Mouse (Mus musculus): ENCODE data around the gene Ap3s2.

Ap3s2 gene

DNA sequence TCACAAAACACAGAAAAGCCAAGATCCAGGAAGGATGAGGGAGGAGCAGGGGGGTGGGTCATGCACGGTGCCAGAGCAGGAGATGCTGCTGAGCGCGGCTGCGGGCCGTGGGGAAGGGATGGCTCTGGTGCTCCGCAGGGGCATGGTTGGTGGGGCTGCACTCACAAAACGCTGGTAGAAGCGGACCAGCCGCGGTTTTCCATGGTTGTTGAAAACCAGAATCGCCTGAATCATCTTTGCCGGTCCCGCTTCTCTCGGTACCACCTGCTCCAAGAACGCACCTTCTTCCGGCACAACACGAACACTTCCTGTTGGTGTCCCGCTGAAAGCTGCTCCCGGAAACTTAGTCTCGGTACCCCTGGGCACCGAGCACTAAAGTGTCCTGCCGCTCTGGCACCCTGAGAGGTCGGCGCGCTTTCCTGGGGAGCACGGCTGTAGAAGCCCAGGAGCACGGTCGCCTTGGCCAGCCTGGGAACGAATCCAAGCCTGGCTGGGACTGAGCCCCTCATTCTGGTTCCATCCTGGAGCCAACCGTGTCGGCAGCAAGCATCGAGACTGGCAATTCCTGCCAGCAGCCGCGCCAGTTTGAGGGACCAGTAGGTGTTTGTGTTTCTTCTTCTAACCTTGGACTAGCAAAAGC is at the start of gene Ap3s2:
Ap3s2 (minus strand) TSS at position 306 of the 640 bp plus-strand sequence.
- peak; percentile 91 for DNase-seq

DNA sequence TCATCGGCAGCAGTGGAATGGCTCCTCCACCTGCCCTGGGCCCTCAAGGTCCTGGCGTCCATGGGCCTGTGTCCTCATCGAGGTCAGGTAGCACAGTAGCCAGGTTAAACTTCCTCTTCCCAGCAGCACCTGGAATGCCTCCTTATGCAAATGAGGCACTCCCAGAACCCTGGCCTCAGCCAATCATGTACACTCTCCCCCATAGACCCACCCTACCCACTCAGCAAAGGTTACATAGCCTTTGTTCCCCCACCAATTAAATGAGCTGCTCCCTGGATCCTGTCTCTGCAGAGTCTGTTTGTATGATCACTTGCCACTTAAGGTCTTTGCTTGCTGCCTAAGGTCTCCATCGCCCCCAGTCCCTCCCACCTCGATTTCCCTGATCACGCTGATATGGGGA is 47.9 kb upstream of the Ap3s2 start:
- DNase-seq, result no peak

DNA sequence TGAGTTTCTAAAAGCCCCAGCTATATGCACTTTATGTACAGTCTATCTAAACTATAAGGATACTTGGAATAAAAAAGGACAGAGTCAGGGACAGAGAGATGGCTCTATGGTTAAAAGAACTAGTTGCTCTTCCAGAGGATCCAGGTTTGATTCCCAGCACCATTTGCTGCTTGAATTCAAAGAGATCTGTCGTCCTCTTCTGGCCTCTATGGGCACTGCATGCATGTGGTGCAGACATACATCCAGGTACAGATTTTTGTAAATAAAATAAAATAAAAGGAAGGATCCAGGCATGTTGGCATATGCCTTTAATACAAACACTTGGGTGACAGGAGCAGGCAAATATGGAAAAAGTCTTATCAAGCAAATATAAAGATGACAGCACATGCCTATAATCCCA is 41.2 kb upstream of the Ap3s2 start:
- DNase-seq, result no peak

DNA sequence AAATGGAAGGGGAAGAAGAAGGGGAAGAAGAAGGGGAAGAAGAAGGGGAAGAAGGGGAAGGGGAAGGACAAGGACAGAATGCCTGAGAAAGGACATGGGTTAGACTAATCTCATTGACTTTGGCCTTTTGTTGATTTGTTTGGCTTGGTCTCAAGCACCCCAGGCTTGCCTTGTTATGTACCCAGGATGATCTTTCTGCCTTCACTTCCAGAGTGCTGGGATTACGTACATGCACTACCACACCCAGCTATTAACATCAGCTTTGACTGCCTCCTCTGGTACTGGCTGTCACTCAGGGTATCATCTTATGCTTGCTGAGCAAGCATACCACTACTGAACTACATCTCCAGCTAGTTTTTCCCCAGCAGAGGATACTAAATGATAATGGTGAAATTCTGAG is 35.7 kb upstream of the Ap3s2 start:
- no peak for DNase-seq

DNA sequence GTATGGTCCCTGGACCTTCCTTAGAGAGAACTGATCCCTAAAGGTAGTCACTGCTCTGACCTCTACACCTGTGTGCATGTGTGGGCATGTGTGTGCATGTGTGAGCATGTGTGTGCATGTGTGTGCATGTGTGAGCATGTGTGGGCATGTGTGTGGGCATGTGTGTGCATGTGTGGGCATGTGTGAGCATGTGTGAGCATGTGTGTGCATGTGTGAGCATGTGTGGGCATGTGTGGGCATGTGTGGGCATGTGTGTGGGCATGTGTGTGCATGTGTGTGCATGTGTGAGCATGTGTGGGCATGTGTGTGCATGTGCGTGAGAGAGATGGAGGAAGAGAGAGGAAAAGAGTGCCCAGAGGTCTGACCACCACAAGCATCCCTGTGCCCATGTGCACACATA is 34.4 kb upstream of the Ap3s2 start:
- DNase-seq, result no peak

DNA sequence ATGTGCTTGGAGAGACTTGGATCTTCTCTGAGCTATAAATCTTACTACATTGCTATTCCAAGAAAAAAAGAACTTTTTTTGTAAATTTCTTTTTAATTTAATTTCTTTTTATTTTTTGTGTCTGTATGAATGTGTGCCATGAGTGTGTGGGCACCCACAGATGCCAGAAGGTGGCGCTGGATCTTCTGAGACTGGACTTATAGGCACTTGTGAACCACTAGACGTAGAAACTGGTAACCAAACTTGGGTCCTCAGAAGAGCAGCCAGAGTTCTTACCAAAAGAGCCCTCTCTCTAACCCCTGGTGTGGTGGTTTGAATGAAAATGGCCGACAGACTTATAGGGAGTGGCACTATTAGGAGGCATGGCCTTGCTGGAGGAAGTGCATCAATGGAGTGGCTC is 30.6 kb upstream of the Ap3s2 start:
- no peak for DNase-seq

DNA sequence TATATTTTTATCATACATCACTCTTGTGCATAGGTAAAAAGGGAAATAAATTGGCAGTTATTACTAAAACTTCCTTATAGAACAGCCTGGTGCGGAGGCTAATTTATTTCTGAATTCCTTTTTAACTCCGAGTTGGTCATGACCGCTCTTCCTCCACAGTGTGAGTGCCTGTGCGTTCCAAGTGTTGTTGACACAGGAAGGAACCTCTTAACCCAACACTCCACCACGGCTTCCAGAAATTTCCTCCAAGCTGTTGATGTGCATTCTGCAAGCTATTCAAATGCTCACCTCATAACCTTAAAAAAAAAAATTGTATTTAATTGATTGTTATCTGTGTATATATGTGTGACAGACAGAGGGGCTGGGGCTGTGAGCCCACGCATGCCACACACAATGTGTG is 29.8 kb upstream of the Ap3s2 start:
- no peak for DNase-seq

DNA sequence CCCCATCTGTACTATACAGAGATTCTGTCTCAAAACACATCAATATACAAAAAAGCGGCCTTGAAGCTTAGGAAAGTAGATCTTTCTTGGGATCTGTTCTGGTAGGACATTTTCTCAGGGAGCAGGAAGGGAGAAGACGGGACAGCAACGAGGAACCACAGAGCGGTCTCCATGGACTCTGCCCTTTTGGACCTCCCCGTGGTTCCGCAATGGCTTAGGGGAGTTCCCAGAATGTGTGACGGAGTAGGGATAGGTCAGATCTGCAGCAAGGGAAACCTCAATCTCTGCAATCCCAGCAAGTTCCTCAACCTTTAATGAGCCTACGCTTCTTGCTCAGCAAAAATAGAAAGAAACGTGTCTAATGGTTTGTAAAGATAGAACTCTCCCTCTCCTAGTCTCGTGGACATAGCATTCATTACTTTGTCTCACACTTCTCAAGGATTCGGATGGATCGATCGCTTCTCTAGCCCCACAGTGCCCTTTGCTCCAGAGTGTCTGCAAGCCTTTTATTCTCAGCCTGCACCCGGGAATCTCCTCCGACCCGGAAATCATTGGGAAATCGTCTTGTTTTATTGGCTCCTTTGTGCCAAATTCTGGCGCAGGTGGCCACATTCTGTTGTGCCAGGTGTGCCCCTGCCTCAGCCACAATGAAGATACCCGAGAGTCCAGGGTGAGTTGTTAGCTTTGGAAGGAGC is 15.2 kb upstream of the Ap3s2 start:
- DNase-seq, result peak; percentile 43

DNA sequence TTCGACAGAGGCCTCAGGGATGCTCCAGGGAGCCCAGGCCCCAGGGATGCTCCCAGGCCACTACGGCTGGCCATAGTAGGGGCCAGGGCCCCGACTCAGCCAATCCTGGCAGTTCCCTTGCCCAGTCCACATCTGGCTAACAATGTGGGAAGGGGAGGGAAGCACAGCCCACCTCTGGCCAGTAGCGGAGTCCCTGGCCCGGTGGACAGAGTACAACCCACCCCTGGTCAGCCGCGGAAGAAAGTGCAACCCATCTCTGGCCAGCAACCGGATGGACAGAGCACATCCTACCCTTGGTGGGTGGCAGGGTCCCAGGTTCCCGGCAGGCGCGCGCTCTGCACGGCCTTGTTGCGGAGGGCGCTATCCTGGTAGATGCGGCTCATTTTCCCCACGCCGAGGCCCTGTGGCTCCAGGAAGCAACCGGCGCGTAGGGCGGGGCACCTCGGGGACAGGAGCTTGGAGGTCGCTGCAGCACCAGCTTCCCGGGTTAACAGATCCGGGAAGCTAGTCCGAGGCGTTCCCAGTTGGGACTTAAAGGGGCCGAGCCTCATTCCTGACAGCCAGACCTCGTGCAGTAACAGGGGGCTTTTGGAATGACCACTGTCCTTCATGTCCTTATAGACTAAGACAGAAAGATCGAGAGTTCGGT is 14.5 kb upstream of the Ap3s2 start, which contains the start of gene Arpin:
Arpin (minus strand) TSS at position 498 of the 649 bp plus-strand sequence.
- DNase-seq, result peak; percentile 73

DNA sequence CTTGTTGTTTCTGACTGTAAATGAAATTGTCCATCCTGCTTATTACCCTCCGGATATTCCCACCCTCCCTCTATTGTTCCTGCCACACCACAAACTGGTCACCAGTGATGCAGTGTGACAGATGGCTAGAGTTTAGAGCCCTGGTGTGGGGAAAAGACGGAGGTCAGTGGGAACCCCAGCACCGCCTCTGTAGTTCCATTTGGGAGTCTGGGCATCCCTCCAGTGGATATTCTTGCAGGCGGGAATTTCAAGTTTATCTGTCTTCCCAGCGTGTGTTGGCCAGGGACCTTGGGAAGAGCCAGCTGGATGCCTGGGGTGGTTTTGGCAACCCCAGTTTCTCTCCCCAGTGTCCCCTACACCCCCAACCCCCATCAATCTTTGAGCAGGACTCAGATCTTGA is 14.0 kb upstream of the Ap3s2 start:
- peak; percentile 58 for DNase-seq

DNA sequence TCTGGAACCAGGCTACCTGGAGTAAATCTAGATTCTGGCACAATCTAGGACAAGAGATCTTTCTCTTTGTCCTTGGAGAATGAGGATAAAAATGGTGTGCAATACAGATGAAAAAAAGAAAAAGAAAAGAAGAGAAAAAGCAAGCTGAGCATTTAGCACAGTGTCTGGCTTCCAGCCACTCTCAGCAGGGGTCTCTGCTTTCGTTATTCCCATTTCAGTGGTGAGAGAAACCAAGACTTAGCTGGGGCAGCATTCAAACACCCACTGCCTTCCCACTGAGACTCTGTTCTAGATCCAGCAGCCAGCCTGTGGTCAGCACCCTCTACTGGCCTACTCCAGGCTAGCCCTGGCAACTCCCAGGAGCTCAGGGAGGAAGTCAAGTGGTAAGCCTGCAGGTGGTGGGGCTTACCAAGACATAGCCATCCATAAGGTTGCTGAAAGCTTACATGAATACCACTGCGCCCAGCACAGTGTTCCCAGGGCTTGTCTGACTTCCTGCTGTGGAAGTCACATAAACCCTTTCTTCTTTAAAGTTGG is 8.1 kb upstream of the Ap3s2 start:
- DNase-seq, result no peak

DNA sequence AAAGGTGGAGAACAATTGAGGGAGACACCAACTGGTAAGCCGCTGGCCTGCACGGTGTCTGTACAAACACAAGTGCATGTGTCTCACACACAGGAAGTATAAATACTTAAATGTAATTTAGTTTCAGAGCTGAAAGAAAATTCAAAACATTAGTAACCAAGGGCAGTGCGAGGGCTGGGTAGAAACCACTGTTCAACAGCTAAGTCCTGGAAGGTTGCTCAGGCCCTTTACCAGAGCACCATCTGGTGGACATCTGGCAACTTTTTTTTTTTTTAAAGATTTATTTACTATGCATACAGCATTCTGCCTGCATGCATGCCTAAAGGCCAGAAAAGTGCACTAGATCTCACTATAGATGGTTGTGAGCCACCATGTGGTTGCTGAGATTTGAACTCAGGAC is 5.9 kb downstream of the Ap3s2 start:
- no peak for DNase-seq

DNA sequence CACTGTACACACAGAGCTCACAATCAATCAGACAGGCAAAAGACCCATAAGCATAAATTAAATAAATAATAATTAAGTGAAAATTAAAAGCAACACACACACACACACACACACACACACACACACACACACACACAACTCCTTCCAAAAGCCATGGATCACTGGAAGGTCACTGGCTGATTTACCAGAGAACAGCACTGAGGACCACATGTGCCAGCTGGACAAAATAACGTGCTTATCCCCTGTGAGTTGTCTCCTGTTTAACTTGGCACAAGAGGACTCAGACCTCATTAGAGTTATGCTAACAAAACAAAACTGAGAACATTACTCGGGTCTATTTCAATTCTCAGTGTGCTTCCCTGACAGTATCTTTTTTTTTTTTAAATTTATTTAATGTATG is 13.1 kb downstream of the Ap3s2 start:
- DNase-seq, result no peak

DNA sequence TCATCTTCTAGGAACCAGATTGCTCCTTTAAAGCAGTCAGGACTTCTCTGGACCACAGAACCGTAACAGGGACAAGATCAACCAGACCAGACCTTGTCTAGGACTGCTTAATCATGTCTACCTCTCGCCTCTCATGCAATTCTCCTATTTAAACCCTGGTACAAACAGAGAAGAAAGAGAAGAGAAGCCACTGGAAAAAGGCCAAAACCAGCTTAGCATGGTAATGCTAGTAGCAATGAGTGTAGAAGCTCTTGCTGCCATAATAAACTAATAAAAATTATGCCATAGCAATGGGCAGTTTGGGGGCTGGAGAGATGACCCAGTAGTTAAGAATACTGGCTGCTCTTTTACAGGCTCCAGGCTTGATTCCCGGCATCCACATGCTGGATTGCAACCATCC is 13.5 kb downstream of the Ap3s2 start:
- no peak for DNase-seq

DNA sequence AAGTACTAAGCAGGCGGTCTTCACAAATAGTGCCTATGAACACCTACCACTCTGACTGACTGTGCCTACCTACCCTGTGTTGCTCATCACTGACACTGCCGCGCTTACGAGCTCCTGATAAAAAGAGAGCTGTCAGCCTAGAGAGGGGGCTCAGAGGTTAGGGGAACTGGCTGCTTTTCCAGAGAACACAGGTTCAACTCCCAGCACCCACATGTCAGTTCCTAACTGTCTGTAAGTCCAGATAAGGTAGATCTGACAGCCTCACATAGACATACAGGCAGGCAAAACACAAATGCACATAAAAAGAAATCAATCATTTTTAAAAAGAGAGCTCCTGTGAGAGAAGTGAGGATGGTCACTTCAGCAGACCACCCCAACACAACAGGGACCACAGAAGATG is 15.3 kb downstream of the Ap3s2 start:
- DNase-seq, result no peak

DNA sequence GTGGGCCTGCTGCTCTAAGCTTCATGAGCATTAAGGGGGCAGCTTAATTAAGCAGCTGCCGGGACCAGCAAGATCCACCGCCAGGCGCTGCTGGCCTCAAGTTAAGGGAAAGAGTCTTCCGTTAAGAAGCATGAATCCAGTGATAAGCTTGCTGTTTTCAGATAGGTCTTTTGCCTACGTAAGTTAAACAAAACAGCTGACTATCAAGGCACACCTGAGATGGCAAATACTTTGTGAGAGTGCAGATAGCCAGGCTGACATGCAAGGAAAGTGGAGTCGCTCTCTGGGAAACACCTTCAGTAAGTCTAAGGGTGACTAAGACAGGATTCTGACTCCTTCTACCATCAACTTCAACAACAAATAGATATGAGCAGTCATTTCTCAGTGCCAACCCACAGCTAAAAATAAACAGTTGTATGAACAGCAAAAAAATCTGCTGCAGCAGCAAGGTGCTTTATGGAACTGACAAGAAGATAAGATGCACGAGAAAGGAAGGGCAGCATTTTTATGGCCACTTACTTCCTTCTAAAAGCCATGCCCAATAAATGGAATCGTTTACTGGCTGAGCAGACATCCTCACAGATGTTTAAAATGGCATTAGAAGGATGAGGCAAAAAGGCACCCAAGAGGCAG is 17.2 kb downstream of the Ap3s2 start:
- no peak for DNase-seq

DNA sequence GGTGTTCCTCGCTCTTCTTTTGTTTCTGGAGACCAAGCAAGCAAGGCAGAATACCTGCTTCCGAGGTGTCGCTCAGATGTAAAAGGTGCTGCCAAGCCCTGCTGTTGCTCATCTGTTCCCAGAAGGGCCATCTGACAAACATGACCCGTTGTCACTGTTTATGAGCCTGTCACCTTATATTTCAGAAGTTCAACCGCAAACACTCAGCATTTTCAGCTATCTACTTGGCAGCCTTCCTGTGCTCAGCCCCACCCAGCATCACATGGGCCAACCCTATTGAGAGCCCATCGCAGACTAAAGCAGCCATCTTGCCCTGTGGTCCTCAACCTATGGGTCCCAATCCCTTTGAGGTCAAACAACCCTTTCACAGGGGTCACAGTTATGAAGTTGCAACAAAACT is 19.7 kb downstream of the Ap3s2 start:
- DNase-seq, result no peak

DNA sequence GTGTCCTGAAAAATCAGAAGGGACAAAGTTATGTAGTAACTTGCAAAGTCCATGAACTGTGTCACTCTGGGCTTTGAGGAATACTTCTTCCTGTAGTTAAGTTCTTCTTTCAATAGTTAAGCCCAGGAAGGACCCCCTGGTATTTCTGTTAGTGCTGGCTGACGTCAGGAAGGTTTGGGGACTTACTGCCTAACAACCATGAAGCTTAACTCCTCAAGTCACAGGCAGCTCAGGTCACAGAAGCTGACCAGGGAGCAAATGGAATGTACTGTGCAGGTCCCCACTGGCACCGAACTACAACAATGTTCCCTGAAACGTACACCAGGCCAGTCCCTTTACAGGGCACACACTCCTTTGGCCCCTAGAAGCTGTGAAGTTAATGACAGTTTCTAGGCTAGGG is 25.2 kb downstream of the Ap3s2 start:
- DNase-seq, result no peak

DNA sequence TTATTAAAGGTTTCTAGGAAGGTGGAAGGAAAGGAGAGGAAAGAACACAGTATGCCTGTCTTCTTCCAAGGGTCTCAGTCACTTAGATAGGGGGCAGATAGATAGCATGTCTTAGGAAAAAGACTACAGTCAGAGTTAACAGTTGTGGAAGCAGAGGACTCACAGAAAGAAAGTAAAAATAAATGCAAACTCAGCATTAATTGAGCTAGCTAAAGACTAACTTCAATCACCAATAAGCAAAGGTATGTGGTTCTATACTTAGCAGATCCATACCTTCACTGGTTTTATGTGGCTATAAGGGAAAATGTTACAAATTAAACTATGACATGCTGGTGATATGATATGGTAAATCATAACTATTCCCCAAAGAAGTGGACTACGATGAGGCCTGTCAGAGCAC is 25.7 kb downstream of the Ap3s2 start:
- DNase-seq, result no peak

DNA sequence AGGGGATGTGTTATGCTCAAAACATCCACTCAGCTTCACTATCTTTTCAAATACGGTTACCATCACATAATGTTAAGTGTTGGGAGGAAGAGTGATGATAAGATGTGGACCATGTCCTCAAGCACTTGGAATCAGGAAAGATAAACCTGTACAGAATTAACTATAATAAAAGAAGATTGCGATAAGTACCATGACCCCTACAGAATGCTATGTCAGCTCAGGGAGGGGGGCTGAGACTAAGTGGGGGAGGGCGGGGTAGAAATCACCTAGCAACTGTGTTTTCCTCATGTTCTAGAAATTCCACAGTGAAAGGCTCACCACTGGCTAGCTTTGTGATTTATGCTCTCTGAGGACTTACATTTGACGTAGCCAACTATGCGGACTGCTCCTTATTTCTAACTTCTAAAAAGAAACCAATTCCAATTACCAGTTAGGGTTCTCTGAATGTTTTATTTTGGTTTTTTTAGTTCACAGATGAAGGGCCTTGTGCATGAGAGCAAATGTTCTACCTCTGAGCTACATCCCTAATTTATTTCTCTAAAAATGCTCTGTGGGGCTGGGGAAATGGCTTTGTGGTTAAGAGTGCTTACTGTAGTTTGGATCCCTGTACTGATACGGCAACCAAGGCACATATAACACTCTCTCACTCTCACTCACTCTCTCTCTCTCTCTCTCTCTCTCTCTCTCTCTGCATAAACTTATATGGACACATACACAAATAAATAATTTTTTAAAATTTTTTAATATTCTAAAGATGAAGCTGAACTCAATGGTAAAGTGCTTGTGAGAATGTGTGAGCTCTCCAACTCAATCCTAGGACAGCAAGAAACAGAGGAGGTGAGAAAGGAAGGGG is 27.6 kb downstream of the Ap3s2 start:
- no peak for DNase-seq

DNA sequence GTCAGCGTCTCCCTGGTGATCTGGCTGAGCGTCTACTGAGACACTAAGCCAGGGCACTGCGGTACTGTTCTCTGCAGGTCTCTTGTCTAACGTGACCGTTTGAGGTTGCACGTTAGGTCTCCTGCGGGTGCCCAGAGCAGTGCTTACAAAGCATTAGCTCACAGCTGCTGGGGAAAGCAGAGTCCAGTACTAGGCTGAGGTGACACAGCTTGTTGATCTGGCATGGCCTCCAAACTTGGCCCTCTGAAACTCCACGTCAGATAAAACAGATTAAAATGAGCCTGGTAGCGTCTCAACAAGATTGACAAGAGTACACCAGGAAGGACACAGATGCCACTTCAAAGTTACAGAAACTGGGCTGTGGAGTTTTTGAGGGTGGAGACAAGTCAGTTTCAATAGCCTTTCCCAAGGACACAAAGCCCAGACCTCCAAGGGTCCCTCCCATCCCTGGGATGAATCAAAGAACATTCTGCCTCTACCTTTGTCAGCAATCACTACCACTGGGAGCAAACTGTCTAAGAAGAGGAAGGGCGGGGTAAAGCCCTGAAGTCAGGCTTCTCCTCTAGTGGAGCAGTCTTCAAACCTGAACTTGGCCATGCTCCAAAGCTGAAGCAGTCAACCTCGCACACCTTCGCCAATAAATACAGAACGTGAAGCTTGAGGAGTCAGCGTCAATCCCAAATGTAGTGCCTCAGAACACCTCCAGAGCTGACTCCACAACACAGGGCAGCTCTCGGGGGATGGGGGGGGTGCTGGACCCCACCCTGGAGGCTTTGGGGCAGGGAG is 29.8 kb downstream of the Ap3s2 start:
- no peak for DNase-seq

DNA sequence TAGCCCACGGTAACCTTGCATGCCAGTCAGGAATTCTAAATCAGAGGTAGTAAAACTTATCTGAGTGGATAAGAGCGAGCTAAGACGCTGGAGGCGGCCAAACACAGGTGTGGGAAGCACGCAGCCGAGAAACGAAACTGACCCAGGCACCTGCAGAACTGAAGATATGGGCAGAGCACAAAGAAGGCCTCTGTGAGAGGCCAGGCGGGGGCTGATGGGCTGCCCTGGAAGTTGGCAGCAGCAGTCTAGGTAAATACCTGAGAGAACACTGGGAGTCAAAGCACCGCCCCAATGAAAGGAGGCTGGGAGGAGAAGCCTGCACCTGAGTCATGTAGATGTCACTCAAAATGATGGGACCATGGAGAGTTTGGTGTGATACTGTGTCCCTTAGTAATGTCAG is 31.8 kb downstream of the Ap3s2 start:
- DNase-seq, result no peak
